Mouse (Mus musculus) CH12.LX (cell line): ENCODE data around the gene Dclk2. TPM values are rescaled to one million over a fixed set of nuclear protein-coding genes. Genes with fewer than 3 reads are reported as not detected.

Experiments used
- DNase-seq: peaks from one replicate; pipeline ENCODE4 v3.0.0-alpha.2; 2013; ENCODE audit errors: extremely low read depth
- H3K27ac ChIP-seq: 2 replicates; pipeline ENCODE4 v1.5.1; 2012; ENCODE audit warnings: low read depth, mild to moderate bottlenecking, control low read depth, moderate library complexity; ENCODE audit not compliant: insufficient read depth
- H3K27me3 ChIP-seq: replicated peaks from 2 replicates; pipeline ENCODE3; 2012; ENCODE audit warnings: inconsistent platforms
- H3K36me3 ChIP-seq, 2 experiments: replicated peaks in 1 of 2; 2 replicates each; pipeline versions ENCODE3 to v1.6.1; 2012; ENCODE audit warnings: inconsistent platforms in 1 of 2, low read length in 1 of 2, mild to moderate bottlenecking in 1 of 2, mixed read lengths in 1 of 2, moderate library complexity in 1 of 2; ENCODE audit not compliant: control insufficient read depth in 1 of 2, insufficient read depth in 1 of 2
- H3K4me1 ChIP-seq, 2 experiments: 2 replicates each; pipeline ENCODE4 v1.6.1; 2012; ENCODE audit warnings: inconsistent platforms in 1 of 2, moderate library complexity in 1 of 2; ENCODE audit not compliant: insufficient read depth in 2 of 2, control insufficient read depth in 1 of 2
- H3K4me2 ChIP-seq: 2 replicates; pipeline ENCODE4 v1.6.1; 2012; ENCODE audit warnings: low read depth, mild to moderate bottlenecking, control low read depth; ENCODE audit not compliant: poor library complexity, insufficient read depth, severe bottlenecking
- H3K4me3 ChIP-seq, 3 experiments: fragments of 150-350 bp in 1 of 3; sonication (generic) in 1 of 3; replicated peaks in 1 of 3; 2 replicates each; pipeline versions ENCODE3 to v1.5.1; 2011 to 2012; ENCODE audit warnings: low read depth in 2 of 3, low read length in 2 of 3, mild to moderate bottlenecking in 2 of 3, moderate library complexity in 2 of 3, control low read depth in 1 of 3, improper control_type of control experiment in 1 of 3, inconsistent platforms in 1 of 3, mixed read lengths in 1 of 3; ENCODE audit not compliant: poor library complexity in 1 of 3
- H3K79me2 ChIP-seq: replicated peaks from 2 replicates; pipeline ENCODE4 v1.6.1; 2012; ENCODE audit warnings: mild to moderate bottlenecking, moderate library complexity; ENCODE audit not compliant: control insufficient read depth, poor library complexity, insufficient read depth, severe bottlenecking; ENCODE audit errors: extremely low read depth
- H3K9ac ChIP-seq: 2 replicates; pipeline ENCODE4 v1.6.1; 2012; ENCODE audit warnings: low read depth, mild to moderate bottlenecking, control low read depth, moderate library complexity; ENCODE audit not compliant: insufficient read depth
- H3K9me3 ChIP-seq: replicated peaks from 2 replicates; pipeline ENCODE3; 2012; ENCODE audit warnings: low read length, inconsistent platforms, mixed read lengths
- BHLHE40 ChIP-seq: IDR thresholded peaks from 2 replicates; pipeline ENCODE4 v1.6.1; 2011; ENCODE audit warnings: mild to moderate bottlenecking, low read depth, low read length, improper control_type of control experiment
- CHD1 ChIP-seq: IDR thresholded peaks from 2 replicates; pipeline ENCODE4 v1.6.1; 2012; ENCODE audit warnings: low read depth, low read length, improper control_type of control experiment, inconsistent platforms
- CHD2 ChIP-seq: IDR thresholded peaks from 2 replicates; pipeline ENCODE4 v1.6.1; 2011; ENCODE audit warnings: low read length, improper control_type of control experiment
- ELF1 ChIP-seq: IDR thresholded peaks from 2 replicates; pipeline ENCODE4 v1.6.1; 2014; ENCODE audit warnings: low read depth, mild to moderate bottlenecking, inconsistent platforms, low read length, improper control_type of control experiment
- EP300 ChIP-seq: IDR thresholded peaks from 2 replicates; pipeline ENCODE4 v1.6.1; 2011; ENCODE audit warnings: low read length, improper control_type of control experiment
- ETS1 ChIP-seq: conservative IDR thresholded peaks from 2 replicates; pipeline ENCODE4 v1.6.1; 2012; ENCODE audit warnings: low read depth, mild to moderate bottlenecking, inconsistent platforms, low read length, improper control_type of control experiment, moderate library complexity
- JUN ChIP-seq: IDR thresholded peaks from 2 replicates; pipeline ENCODE4 v1.6.1; 2011; ENCODE audit warnings: low read depth, mild to moderate bottlenecking, low read length, improper control_type of control experiment, moderate library complexity; ENCODE audit not compliant: insufficient read depth
- JUND ChIP-seq: conservative IDR thresholded peaks from 2 replicates; pipeline ENCODE4 v1.6.1; 2011; ENCODE audit warnings: low read depth, low read length, improper control_type of control experiment
- KAT2A ChIP-seq: IDR thresholded peaks from 2 replicates; pipeline ENCODE4 v1.6.1; 2012; ENCODE audit warnings: low read length, improper control_type of control experiment, inconsistent platforms; ENCODE audit not compliant: insufficient replicate concordance
- MEF2A ChIP-seq: IDR thresholded peaks from 2 replicates; pipeline ENCODE4 v1.6.1; 2014; ENCODE audit warnings: low read depth, mild to moderate bottlenecking, inconsistent platforms, low read length, improper control_type of control experiment, borderline replicate concordance
- MXI1 ChIP-seq: IDR thresholded peaks from 2 replicates; pipeline ENCODE4 v1.6.1; 2011; ENCODE audit warnings: mild to moderate bottlenecking, low read depth, low read length, improper control_type of control experiment
- MYC ChIP-seq: IDR thresholded peaks from 2 replicates; pipeline ENCODE4 v1.6.1; 2011; ENCODE audit warnings: low read depth, mild to moderate bottlenecking, improper control_type of control experiment, low read length
- PAX5 ChIP-seq: IDR thresholded peaks from 2 replicates; pipeline ENCODE4 v1.6.1; 2012; ENCODE audit warnings: low read length, inconsistent platforms, mixed read lengths
- POLR2A ChIP-seq: IDR thresholded peaks from 2 replicates; pipeline ENCODE4 v1.6.1; 2011; ENCODE audit warnings: low read depth, mild to moderate bottlenecking, improper control_type of control experiment, low read length
- RAD21 ChIP-seq: IDR thresholded peaks from 2 replicates; pipeline ENCODE4 v1.6.1; 2011; ENCODE audit warnings: low read depth, mild to moderate bottlenecking, low read length, improper control_type of control experiment, moderate library complexity
- SIN3A ChIP-seq: IDR thresholded peaks from 2 replicates; pipeline ENCODE4 v1.6.1; 2012; ENCODE audit warnings: low read length, improper control_type of control experiment, inconsistent platforms
- SMC3 ChIP-seq: IDR thresholded peaks from 2 replicates; pipeline ENCODE4 v1.6.1; 2011; ENCODE audit warnings: low read depth, low read length, improper control_type of control experiment
- TBP ChIP-seq: conservative IDR thresholded peaks from 2 replicates; pipeline ENCODE4 v1.6.1; 2011; ENCODE audit warnings: low read depth, low read length, improper control_type of control experiment
- USF2 ChIP-seq: conservative IDR thresholded peaks from 2 replicates; pipeline ENCODE4 v1.6.1; 2011; ENCODE audit warnings: low read depth, low read length, improper control_type of control experiment
- ZC3H11A ChIP-seq: IDR thresholded peaks from 2 replicates; pipeline ENCODE4 v1.6.1; 2012; ENCODE audit warnings: low read depth, mild to moderate bottlenecking, inconsistent platforms, low read length, improper control_type of control experiment
- ZMIZ1 ChIP-seq: IDR thresholded peaks from 2 replicates; pipeline ENCODE4 v1.6.1; 2012; ENCODE audit warnings: low read depth, mild to moderate bottlenecking, inconsistent platforms, low read length, improper control_type of control experiment
- ZNF384 ChIP-seq: IDR thresholded peaks from 2 replicates; pipeline ENCODE4 v1.6.1; 2012; ENCODE audit warnings: low read depth, low read length, improper control_type of control experiment, inconsistent platforms
- dilution Hi-C: fragments of 300-500 bp; cut with MboI; formaldehyde crosslinking; loops from 2 replicates; pipeline ENCODE4 v1.14.3; 2020; ENCODE audit warnings: low sequenced_read_pairs; ENCODE audit not compliant: extremely low pct_unique_long_range_greater_than_20kb, extremely low pct_ligation_motif_present
- in situ Hi-C: fragments of 300-500 bp; cut with MboI; formaldehyde crosslinking; loops from 3 replicates; pipeline ENCODE4 v1.14.3; 2019; ENCODE audit warnings: low sequenced_read_pairs, low pct_ligation_motif_present, low pct_unique_long_range_greater_than_20kb, mixed read lengths
- polyA plus RNA-seq: library from polyadenylated mRNA; unstranded; fragments of >175 nt; gene quantifications from 2 replicates; pipeline ENCODE4 v1.2.1, GENCODE M21; 2012; ENCODE audit warnings: low read depth; ENCODE audit not compliant: insufficient read length
- total RNA-seq, 2 experiments: library from RNA; depleted of rRNA; stranded (reverse); fragments of 300-350 nt in 1 of 2; fragments of >200 nt in 1 of 2; gene quantifications; 2 replicates each; pipeline ENCODE4 v1.2.3; 2012 to 2014

Dclk2 gene
- total and polyA plus RNA-seq, 3 experiments, result 0.93 to 2.0 (median 1.0) TPM

GRCm38 (mm10) chr3:86827506-86827905 is 93.1 kb downstream of the Dclk2 start:
- no peak for TF ChIP-seq ZNF384
- TF ChIP-seq CHD1, result no peak
- TF ChIP-seq TBP, result no peak
- no peak for TF ChIP-seq KAT2A
- no peak for TF ChIP-seq ETS1
- TF ChIP-seq ELF1, result no peak
- TF ChIP-seq SMC3, result no peak
- no peak for TF ChIP-seq JUN
- no peak for TF ChIP-seq POLR2A
- no peak for TF ChIP-seq RAD21
- no peak for TF ChIP-seq ZC3H11A
- no peak for TF ChIP-seq USF2
- in situ Hi-C loops (no loop called here), dilution Hi-C loops (no loop called here)
- peak; percentile 38 for DNase-seq
- Histone ChIP-seq H3K4me1 (peaks cover 6 to 14% of the 10 kb centered on the region in 2 experiments), H3K9ac (no peak overlapping the region), H3K36me3 (peaks cover 0 to 2% of the 10 kb centered on the region in 2 experiments), H3K27me3 (no peaks in the 10 kb centered on the region), H3K4me2 (no peak overlapping the region; the same call in 1 of the 2 replicates), H3K4me3 (no peak overlapping the region), H3K9me3 (no peaks in the 10 kb centered on the region), H3K27ac (no peak overlapping the region), H3K79me2 (no peaks in the 10 kb centered on the region)

DNA sequence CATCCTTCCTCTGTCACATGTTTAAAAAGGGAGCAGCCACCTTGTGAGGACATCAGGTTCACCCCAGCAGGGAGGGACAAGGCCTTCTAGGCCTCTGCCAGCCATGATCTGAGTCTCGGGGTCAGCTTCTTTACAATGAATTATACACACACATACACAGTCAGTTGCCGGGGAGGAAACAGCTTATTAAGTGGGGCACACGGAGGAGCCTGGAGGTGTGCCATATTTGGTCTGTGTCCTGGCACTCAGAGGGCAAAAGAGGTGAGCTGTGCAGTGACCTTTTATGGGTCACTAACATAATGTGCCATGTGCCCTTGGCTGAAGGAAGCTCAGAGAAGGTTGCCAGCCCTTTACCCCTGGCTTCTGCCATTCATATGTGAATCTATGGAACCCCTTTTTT is 99.3 kb downstream of the Dclk2 start:
- Histone ChIP-seq H3K4me3 (no peak overlapping the region), H3K9me3 (no peaks in the 10 kb centered on the region), H3K36me3 (no peaks in the 10 kb centered on the region), H3K79me2 (no peaks in the 10 kb centered on the region), H3K27ac (no peak overlapping the region), H3K4me2 (no peak overlapping the region)
- in situ Hi-C loops, result no loop called here
- dilution Hi-C loops, result no loop called here
- TF ChIP-seq MYC (no peak), MXI1 (no peak), USF2 (no peak), CHD2 (no peak), ZMIZ1 (no peak), JUND (no peak), MEF2A (no peak), PAX5 (no peak), EP300 (no peak), BHLHE40 (no peak), SIN3A (no peak), RAD21 (no peak), TBP (no peak)
- TF ChIP-seq, all 38 proteins: peak for 0
- H3K9ac ChIP-seq, result no peak overlapping the region
- no peak for DNase-seq
- H3K27me3 ChIP-seq, result no peaks in the 10 kb centered on the region
- peaks cover 5 to 6% of the 10 kb centered on the region in 2 experiments for H3K4me1 ChIP-seq
